Mouse (Mus musculus) frontal cortex, postnatal 10 days (tissue): ENCODE results near the gene Crybb2.
"Not testable (repeated sequence)": the region's sequence is repeated elsewhere in the genome, so short reads cannot be mapped to it uniquely, and the experiment has no call there.

Experiments
- DNase-seq, 2 experiments: peaks; one replicate each; pipeline ENCODE4 v3.0.0; 2022; ENCODE audit warnings: low spot score in 2 of 2, mixed read lengths in 1 of 2

The Crybb2 gene

DNA sequence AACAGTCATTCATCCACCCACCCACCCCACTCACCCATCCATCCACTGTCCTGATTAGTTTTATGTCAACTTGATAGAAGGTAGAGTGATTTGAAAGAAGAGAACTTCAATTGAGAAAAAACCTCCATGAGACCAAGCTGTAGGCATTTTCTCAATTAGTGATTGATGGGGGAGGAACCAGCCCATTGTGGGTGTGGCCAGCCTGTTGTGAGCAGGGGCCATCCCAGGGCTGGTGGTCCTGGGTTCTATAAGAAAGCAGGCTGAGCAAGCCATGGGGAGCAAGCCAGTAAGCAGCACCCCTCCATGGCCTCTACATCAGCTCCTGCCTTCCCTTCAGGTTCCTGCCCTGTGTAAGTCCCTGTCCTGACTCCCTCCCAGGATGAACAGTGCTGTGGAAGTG, at the start of gene Crybb2:
Gene Crybb2, minus strand, starts transcription at position 101 of the 400 bp plus-strand sequence.
- DNase-seq, result no peak

DNA sequence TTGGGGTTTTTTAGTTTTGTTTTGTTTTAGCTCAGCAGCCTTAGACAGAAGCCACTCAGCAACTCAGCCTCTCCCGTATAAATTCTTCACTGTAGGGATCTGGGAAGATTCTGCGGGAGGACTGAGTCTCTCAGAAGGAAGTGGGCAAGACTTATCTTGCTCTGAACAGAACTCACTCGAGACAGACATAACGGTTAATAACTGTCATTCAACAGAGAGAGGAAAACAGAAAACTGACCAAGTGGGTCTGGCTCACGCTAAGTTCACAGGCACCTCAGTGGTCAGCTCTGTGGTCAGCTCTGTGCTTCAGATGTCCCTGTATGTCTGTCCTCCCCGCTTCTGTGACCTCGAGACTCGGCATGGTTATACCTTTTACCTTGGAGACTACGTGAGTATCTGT, 49.4 kb upstream of the Crybb2 start:
- DNase-seq, result no peak

- DNase-seq, result no peak
Measured at GRCm38 (mm10) chr5:113118695-113119094, 48.8 kb upstream of the Crybb2 start.

DNA sequence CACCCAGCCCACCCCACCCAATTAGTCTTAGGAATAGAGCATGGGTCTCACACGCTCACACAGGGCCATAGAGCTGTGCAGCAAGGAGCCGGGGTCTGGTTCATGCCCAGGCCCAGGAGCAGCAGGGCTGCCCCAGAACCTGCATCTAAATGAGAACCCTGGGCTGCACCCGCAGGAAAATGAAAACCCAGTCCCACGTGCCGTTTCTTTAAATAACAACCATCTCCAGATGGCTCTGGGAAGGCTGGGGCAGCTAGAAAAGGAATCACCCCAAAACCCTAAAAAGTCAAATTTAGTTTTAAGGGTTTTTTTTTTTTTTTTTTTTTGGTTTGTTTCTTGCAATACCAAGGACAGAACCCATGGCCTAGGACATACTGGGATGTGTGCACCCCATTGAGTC, 47.4 kb upstream of the Crybb2 start:
- no peak for DNase-seq

DNA sequence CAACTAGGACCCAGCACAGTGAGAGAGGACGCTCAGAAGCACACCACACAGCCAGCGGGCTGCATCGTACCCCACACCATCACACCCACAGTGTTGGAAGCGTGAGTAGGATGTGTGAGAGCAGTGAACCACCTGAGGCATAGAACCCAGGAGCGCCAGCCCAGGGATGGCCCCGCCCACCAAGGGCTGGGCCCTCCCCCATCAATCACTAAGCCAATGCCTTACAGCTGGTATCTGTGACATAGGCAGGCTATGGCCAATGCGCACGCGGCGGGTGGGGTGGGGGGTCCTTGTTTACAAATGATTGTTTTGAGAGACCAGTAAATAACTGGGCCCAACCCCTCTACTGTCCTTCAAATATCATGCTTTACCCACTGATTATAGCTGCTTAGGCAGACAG, 46.0 kb upstream of the Crybb2 start:
- DNase-seq, result no peak

DNA sequence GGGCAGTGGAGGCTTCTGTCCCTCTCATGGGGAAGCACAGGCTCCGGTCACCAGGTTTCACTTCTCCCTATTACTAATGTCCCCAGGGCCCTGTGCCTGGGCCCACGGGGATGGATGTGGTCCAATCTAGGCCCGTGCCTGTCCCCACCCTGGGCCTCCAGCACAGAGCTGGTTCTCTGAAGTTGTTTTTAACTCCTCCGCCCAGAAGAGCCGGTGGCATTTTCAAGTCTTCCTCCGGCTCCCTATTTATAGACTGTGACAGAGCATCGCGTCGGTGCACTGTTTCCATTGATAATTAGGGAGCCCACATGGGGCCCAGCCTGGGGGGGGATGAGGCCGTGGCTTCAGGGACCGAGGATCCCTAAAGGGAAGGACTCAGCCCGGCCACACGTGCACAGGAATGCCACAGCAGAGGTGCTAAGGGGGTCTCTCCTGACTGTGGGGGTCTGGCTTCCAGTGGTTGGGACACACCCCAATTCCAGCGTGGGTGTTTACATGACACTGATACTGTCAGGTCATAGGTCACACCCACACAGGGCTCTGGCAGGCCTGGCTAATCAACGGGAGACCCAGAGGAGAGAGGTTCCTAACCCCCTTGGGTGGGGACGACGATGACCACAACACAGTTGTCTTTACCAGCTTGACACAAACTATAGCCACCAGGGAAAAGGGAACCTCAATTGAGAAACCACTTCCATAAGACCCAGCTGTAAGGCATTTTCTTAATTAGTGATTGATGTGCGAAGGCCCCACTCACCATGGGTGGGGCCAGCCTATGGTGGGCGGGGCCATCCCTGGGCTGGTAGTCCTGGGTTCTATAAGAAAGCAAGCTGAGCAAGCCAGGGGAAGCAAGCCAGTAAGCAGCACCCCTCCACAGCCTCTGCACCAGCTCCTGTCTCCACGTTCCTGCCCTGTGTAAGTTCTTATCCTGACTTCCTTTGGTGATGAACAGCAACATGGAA, 44.6 kb upstream of the Crybb2 start:
- no peak for DNase-seq

GRCm38 (mm10) chr5:113113120-113113519, 43.2 kb upstream of the Crybb2 start:
- no peak for DNase-seq

- no peak for DNase-seq
Measured at GRCm38 (mm10) chr5:113111336-113111735, 41.4 kb upstream of the Crybb2 start.

- DNase-seq, result no peak
Measured at GRCm38 (mm10) chr5:113110929-113111328, 41.0 kb upstream of the Crybb2 start.

DNA sequence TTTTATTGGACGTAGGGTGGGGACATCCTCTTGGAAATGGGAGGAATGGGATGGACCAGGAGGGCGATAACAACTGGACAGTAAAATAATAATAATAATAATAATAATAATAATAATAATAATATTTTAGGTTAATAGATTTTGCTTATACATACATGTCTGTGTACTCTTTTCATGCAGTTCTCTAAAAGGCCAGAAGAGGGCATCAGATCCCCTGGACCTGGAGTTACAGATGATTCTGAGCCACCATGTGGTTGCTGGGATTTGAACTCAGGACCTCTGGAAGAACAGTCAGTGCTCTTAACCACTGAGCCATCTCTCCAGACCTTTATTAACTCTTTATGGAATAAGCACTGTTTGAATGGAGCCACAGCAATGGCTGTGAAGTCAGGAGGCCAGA, 39.7 kb upstream of the Crybb2 start:
- DNase-seq, result not testable (repeated sequence)

DNA sequence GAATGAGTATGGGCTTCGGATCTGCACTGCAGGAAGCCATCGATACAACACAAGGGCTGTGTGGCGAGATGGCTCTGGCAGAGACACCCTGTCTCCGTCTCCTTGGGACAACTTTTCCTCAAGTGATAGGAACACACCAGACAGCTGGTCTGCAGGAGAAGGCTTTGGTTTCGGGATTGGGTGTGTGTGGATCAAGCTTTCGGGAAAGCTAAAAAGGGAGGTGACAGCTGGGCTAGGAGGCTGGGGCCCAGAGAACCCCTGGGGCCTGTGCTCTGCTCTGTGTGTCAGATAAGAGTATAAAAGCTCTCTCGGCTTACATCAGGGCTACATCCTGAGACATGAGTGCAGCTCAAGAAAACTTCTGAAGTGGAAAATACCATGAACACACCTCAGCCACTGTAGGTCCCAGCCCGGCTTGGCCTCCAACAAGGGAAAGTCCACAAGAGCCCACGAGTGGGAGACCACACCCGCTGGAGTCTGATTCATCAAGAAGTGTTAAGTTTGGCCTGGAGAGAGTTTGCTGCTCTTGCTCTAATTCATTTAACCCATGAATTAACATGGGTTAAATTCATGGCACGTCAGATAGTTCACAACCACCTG, 38.3 kb upstream of the Crybb2 start:
- no peak for DNase-seq

DNA sequence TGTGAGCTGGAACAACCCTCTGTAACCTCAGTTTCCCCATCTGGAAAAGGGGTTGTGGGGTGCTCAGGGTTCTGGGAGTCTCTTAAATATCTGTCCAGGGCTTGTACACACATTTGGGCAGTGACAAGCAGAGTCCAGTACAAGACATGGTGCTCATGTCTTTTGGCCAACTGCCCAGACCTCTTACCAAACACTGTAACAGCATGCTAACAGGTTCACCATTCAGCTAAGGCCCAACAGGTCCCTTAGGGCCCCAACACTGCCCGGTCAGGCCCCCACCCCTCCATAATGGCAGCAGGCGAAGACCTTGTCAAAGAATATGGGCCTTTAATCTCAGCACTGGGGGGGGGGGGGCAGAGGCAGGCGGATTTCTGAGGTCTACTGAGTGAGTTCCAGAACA, 37.8 kb upstream of the Crybb2 start:
- DNase-seq, result no peak

- DNase-seq, result no peak
Measured at GRCm38 (mm10) chr5:113106594-113106993, 36.7 kb upstream of the Crybb2 start.

GRCm38 (mm10) chr5:113105481-113105880, 35.6 kb upstream of the Crybb2 start:
- no peak for DNase-seq

GRCm38 (mm10) chr5:113105035-113105434, 35.1 kb upstream of the Crybb2 start:
- DNase-seq, result no peak

DNA sequence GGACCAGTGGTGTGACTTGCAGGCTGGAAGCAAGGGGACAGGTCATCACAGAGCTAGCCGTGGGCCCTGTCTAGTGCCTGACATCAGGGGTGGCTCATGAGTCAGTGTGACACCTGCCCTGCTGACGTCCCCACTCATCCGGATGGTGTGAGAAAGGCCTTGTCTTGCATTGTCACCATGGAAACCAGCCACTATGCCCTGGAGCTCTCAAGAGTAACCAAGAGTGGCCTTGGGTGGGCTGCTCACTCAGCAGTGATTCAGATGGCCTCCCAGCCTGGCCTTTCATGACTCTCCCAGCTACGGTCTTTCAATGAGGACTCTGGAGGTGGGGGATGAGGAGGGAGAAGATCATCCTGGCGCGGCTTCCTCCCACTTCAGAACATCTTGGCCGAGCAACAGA, 32.5 kb upstream of the Crybb2 start:
- DNase-seq, result no peak

- no peak for DNase-seq
Measured at GRCm38 (mm10) chr5:113101457-113101856, 31.5 kb upstream of the Crybb2 start.

GRCm38 (mm10) chr5:113100422-113100821, 30.5 kb upstream of the Crybb2 start:
- no peak for DNase-seq

GRCm38 (mm10) chr5:113099546-113099945, 29.6 kb upstream of the Crybb2 start:
- peak in 1 of 2 experiments; percentile 89 for DNase-seq

GRCm38 (mm10) chr5:113097551-113097950, 27.6 kb upstream of the Crybb2 start:
- DNase-seq, result no peak

DNA sequence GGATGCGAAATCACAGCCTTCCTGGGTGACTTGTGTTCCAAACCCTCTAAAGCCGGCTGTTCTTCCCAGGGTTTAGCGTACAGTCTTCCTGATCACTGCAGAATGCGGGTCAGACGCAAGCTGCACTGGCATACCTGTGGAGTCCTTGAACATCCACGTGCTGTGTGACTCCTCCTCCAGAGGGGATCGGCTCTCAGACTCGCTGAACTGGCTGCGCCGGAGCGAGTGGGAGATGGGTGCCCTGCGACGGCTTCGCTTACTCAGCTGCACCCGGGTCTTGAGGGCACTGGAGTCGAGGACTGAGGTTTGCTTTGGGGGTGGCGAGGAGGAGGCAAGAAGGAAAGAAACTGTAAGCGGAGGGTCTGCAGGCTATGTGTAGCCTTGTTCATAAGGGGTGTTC, 25.5 kb upstream of the Crybb2 start:
- DNase-seq, result no peak

- no peak for DNase-seq
Measured at GRCm38 (mm10) chr5:113092406-113092805, 22.5 kb upstream of the Crybb2 start.

- no peak for DNase-seq
Measured at GRCm38 (mm10) chr5:113091162-113091561, 21.2 kb upstream of the Crybb2 start.
